Mouse (Mus musculus): ENCODE measurements around the gene Agap1. TPM values are rescaled to one million over a fixed set of nuclear protein-coding genes. Genes with fewer than 3 reads are reported as not detected.

The Agap1 gene
- polyA plus RNA-seq, 1 experiment: 30.0 TPM

DNA sequence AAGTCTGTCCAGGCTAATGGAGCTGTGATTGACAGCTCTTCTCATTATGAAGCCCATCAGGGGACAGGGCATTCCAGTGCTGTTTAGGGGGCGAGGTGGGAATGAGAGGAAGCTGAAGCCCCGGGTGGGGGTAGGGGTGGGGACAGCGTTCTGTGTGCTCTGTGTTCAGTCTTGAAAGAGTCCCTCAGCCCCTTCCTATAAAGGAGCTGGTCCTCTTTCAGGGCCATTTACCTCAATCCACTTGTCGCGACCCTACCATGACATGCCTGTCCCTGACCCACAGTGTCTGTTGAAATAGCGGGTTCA lies 416.3 kb downstream of the Agap1 start:
- peaks cover 3% of the 10 kb centered on the region; the same call in 1 of the 2 replicates for H3K4me1 ChIP-seq (ENCODE audit: control insufficient read depth, insufficient read depth, low read length)
- H3K27ac ChIP-seq (ENCODE audit: insufficient read depth, low read depth, low read length): no peak overlapping the region
- WGBS: 80% methylated on average over 6 of the region's 6 CpGs
- H3K4me3 ChIP-seq (ENCODE audit: insufficient read depth, low read depth, low read length): no peak overlapping the region
- TF ChIP-seq POLR2A (IDR thresholded peaks at IDR 0.05; ENCODE audit: insufficient read depth, low read depth, low read length) (no peak), CTCF (IDR thresholded peaks at IDR 0.05; ENCODE audit: insufficient read depth, low read depth, low read length) (no peak)

DNA sequence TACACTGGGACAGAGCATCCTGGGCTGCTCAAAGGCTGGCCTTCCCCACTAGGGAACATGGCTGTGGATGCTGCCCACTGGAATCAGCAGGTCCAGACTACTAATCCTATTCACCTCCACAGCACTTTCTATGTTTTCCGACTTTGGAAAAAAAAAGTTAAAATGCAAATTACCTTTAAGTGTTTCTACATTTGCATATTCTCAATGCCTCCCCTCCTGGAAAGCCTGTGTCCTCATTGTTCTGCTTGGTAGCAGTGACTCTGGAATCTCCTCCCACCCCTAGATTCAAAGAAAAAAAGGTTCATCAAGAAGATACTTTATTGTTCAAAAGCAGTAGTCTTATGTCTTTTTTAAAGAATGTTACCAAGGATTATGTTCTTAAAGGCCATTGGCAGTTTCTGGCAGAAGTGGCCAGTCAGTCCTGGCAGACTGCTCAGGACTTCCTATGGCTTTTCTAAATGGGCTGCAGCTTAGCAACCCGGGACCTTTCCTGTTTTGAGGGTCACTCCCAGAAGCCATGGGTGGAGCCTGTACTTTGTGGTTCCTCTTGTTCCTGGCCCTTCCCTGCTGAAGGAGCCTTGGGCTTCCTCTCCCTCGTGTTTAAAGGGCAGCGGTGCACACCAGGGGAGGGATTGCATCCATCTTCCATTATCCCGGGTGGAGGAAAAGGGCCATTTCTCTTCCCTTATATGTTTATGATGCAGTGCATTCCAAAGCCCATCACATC lies 421.9 kb downstream of the Agap1 start:
- Histone ChIP-seq H3K27ac (ENCODE audit: insufficient read depth, low read depth, low read length) (no peak overlapping the region), H3K4me1 (ENCODE audit: control insufficient read depth, insufficient read depth, low read length) (peaks cover 10% of the 10 kb centered on the region; the same call in 1 of the 2 replicates), H3K4me3 (ENCODE audit: insufficient read depth, low read depth, low read length) (no peak overlapping the region)
- no peak for TF ChIP-seq POLR2A (IDR thresholded peaks at IDR 0.05; ENCODE audit: insufficient read depth, low read depth, low read length)
- TF ChIP-seq CTCF (IDR thresholded peaks at IDR 0.05; ENCODE audit: insufficient read depth, low read depth, low read length): no peak
- 62% methylated on average over 5 of the region's 5 CpGs for WGBS

DNA sequence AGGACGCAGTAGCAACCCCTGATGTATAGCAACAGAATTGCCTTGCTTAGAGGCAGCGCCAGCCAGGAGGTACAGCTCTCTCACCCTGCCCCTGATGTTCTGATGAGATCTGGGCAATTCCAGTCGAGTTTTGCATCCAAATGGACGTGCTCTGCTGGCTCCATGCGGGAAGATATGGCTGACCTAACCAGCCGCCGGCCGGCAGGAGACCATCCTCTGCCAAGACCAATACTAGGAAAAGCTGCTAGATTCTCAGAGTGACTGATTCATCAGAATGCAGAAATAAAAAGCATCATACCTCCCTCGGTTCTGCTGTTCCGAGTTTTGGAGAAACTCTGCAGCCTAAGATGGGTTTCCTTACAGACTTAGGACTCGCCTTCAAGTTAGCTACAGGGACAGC lies 423.9 kb downstream of the Agap1 start:
- 89% methylated on average over 11 of the region's 11 CpGs for WGBS
- TF ChIP-seq CTCF (IDR thresholded peaks at IDR 0.05; ENCODE audit: insufficient read depth, low read depth, low read length): no peak
- TF ChIP-seq POLR2A (IDR thresholded peaks at IDR 0.05; ENCODE audit: insufficient read depth, low read depth, low read length): no peak
- H3K4me3 ChIP-seq (ENCODE audit: insufficient read depth, low read depth, low read length): no peak overlapping the region
- peaks cover 10% of the 10 kb centered on the region; the same call in 1 of the 2 replicates for H3K4me1 ChIP-seq (ENCODE audit: control insufficient read depth, insufficient read depth, low read length)
- no peak overlapping the region for H3K27ac ChIP-seq (ENCODE audit: insufficient read depth, low read depth, low read length)

DNA sequence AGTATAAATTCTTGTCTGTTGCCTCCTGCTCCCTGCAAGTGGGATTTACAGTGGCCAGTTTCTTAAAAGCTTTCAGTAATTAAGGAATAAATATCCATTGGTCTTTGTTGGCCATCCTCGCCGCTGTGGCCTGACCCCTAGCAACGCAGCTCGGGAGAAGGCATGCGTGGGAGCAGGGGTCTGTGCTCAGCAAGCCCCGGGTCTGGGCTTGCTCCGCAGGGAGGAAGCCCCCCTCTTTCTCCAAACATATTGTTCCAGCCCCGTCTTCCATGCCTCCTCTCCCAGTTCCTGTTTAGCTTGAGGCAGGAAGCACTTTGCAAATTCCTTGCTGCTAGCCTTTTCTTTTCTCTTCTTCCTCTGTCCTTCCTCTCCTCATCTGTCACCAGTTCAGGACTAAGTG lies 425.6 kb downstream of the Agap1 start:
- Histone ChIP-seq H3K4me1 (ENCODE audit: control insufficient read depth, insufficient read depth, low read length) (peaks cover 10% of the 10 kb centered on the region; the same call in 1 of the 2 replicates), H3K27ac (ENCODE audit: insufficient read depth, low read depth, low read length) (no peak overlapping the region), H3K4me3 (ENCODE audit: insufficient read depth, low read depth, low read length) (no peak overlapping the region)
- WGBS: 70% methylated on average over 8 of the region's 8 CpGs
- TF ChIP-seq POLR2A (IDR thresholded peaks at IDR 0.05; ENCODE audit: insufficient read depth, low read depth, low read length) (no peak), CTCF (IDR thresholded peaks at IDR 0.05; ENCODE audit: insufficient read depth, low read depth, low read length) (no peak)

DNA sequence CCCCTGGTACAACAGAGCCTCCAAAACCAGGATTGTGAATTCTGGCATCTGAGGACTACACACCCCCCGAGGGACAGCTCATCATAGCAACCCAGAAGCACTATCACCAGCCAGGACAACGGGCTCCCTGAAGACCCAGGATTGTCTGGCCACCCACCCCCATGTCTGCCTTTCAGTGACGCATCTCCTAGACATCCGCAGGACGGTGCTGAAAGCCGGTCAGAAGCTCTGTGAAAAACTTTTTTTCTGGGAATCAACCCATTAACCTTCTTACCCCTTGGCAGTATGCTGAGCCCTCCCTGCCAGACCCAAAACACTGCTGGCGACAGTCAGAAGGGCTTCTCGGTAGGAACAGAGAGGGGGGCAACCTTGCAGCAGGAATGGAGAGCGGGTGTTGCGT lies 426.2 kb downstream of the Agap1 start:
- H3K4me1 ChIP-seq (ENCODE audit: control insufficient read depth, insufficient read depth, low read length): peaks cover 7% of the 10 kb centered on the region; the same call in 1 of the 2 replicates
- H3K4me3 ChIP-seq (ENCODE audit: insufficient read depth, low read depth, low read length): no peak overlapping the region
- H3K27ac ChIP-seq (ENCODE audit: insufficient read depth, low read depth, low read length): no peak overlapping the region
- TF ChIP-seq POLR2A (IDR thresholded peaks at IDR 0.05; ENCODE audit: insufficient read depth, low read depth, low read length): no peak
- no peak for TF ChIP-seq CTCF (IDR thresholded peaks at IDR 0.05; ENCODE audit: insufficient read depth, low read depth, low read length)
- 80% methylated on average over 10 of the region's 10 CpGs for WGBS

DNA sequence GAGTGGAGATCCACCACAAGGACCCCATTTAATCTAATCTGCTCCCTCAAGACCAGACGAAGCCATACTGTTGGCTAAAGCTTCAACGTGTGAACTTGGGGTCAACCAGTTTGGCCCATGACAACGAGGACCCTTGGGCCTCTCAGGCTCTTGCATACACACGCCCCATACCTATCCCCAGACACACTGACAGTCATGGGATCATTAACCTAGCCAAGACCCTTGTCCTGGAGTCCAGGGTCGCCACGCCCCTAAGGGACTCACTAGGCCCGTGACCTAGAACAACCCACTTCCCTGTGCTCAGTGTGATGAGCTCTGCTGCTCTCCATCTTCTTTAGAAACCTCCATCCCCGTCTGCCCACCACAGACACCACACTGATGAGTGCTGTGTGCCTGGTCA lies 429.7 kb downstream of the Agap1 start:
- no peak overlapping the region for H3K4me3 ChIP-seq (ENCODE audit: insufficient read depth, low read depth, low read length)
- no peak overlapping the region for H3K27ac ChIP-seq (ENCODE audit: insufficient read depth, low read depth, low read length)
- no peaks in the 10 kb centered on the region for H3K4me1 ChIP-seq (ENCODE audit: control insufficient read depth, insufficient read depth, low read length)
- no peak for TF ChIP-seq POLR2A (IDR thresholded peaks at IDR 0.05; ENCODE audit: insufficient read depth, low read depth, low read length)
- TF ChIP-seq CTCF (IDR thresholded peaks at IDR 0.05; ENCODE audit: insufficient read depth, low read depth, low read length): no peak
- WGBS: 96% methylated on average over 8 of the region's 8 CpGs

DNA sequence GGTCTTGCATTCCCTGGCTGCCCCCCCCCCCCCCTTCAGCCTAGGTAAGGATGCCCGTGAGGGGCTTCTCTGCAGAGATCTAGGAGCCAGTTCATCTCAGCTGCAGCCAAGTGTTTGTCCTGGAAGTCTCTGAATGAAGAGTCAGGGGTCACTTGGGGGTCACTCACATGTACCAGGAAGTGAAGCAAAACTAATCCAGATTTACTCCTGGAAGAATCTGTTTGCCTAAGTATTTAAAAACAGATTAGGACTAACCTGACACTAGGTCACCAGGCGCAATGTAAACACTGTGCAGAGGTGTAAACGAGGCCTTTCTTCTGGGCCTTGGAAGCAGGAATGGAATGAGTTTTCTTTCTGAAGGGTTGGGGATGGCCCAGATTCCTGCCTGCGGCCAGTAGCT lies 431.1 kb downstream of the Agap1 start:
- Histone ChIP-seq H3K4me3 (ENCODE audit: insufficient read depth, low read depth, low read length) (no peak overlapping the region), H3K4me1 (ENCODE audit: control insufficient read depth, insufficient read depth, low read length) (no peaks in the 10 kb centered on the region), H3K27ac (ENCODE audit: insufficient read depth, low read depth, low read length) (no peak overlapping the region)
- WGBS: 83% methylated on average over 4 of the region's 4 CpGs
- TF ChIP-seq POLR2A (IDR thresholded peaks at IDR 0.05; ENCODE audit: insufficient read depth, low read depth, low read length): no peak
- no peak for TF ChIP-seq CTCF (IDR thresholded peaks at IDR 0.05; ENCODE audit: insufficient read depth, low read depth, low read length)

DNA sequence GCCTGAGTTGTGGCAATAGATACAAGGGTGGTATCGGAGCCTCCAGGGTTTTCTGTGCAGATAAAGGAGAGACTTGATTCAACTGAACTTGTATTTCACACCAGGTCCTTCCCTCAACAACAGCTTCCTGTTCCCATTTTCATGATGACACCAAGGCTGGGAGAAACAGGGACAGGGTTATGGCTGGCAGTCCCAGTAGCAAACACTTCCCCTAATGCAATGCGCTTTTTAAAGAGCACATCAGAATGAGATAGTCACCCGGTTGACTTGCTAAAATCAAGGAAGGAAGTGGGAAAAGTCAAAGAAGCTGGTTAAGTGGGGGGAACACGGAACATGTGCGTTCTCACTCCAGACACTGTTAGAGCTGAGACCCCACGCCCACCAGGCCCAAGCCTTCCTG lies 436.8 kb downstream of the Agap1 start:
- WGBS: 85% methylated on average over 6 of the region's 6 CpGs
- peaks cover 4% of the 10 kb centered on the region; the same call in 1 of the 2 replicates for H3K4me1 ChIP-seq (ENCODE audit: control insufficient read depth, insufficient read depth, low read length)
- TF ChIP-seq POLR2A (IDR thresholded peaks at IDR 0.05; ENCODE audit: insufficient read depth, low read depth, low read length): no peak
- no peak for TF ChIP-seq CTCF (IDR thresholded peaks at IDR 0.05; ENCODE audit: insufficient read depth, low read depth, low read length)
- H3K27ac ChIP-seq (ENCODE audit: insufficient read depth, low read depth, low read length): no peak overlapping the region
- H3K4me3 ChIP-seq (ENCODE audit: insufficient read depth, low read depth, low read length): no peak overlapping the region

DNA sequence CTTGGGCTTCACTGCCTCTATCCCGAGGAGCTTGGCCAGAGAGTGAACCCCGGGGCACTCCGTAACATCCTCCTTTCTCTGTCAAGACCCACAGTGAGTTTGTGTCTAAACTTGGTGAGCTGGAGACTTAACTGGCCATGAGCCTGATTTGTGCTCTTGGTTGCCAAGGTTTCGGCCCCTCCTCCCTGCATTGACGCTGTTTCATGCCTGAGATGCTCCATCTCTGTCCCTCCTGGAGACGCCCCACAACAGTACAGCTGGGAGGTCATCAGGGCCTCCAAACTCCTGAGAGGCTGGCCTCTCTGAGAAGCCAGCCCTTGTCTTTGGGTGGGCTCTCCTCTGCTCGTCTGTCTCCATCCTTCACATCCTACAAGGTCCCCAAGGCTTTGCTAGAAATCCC lies 437.7 kb downstream of the Agap1 start:
- TF ChIP-seq CTCF (IDR thresholded peaks at IDR 0.05; ENCODE audit: insufficient read depth, low read depth, low read length): no peak
- TF ChIP-seq POLR2A (IDR thresholded peaks at IDR 0.05; ENCODE audit: insufficient read depth, low read depth, low read length): no peak
- H3K4me3 ChIP-seq (ENCODE audit: insufficient read depth, low read depth, low read length): no peak overlapping the region
- peaks cover 4% of the 10 kb centered on the region; the same call in 1 of the 2 replicates for H3K4me1 ChIP-seq (ENCODE audit: control insufficient read depth, insufficient read depth, low read length)
- no peak overlapping the region for H3K27ac ChIP-seq (ENCODE audit: insufficient read depth, low read depth, low read length)
- WGBS: 73% methylated on average over 7 of the region's 7 CpGs
